Mouse (Mus musculus) stomach, postnatal 0 days (tissue): ENCODE data around the gene Arl8b.

Experiments used
- CTCF ChIP-seq: IDR thresholded peaks from 2 replicates; pipeline ENCODE4 v1.5.1; 2016; ENCODE audit warnings: antibody characterized with exemption, low read depth, mild to moderate bottlenecking, moderate library complexity
- EP300 ChIP-seq: optimal IDR thresholded peaks from 2 replicates; pipeline ENCODE3; 2016; ENCODE audit warnings: antibody characterized with exemption

DNA sequence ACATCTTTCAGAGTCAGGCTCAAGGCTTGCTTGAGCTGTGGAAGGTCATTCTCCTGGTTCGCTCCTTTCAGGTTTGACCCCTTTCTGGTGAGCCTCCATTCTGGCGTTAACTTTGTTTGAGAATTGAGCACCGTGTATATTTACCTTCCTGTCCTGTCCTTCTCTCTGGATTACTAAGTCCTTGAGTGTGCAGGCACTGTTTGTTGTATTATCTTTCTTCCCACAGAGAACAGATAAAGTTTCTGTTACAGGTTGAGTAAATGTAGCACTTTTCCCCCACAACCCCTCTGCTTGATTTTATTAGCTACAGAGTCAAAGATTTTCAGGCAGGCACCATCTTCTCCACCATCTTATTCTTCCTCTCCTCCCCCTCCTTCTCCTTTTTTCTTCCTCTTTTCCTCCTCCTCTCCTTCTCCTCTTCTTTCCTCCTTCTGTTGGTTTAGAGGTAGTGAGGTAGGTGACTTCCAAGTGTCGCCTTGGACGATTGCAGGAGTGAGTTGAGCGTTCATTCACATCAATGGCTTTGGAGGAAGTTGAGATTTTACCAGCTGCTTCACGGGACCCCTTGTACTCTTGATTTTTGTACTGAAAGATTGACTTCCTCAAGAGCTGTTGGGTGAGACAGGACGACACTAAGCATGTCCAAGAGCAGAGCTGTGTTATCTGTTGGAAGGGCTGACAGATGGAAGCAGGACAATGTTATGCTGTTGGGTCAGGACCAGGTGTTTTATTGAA lies 51.2 kb downstream of the Arl8b start:
- TF ChIP-seq CTCF (no peak), EP300 (no peak)
